Mouse (Mus musculus) 3134 (cell line): ENCODE data around the gene Hcrt.

ENCODE experiments used
- DNase-seq: peaks from one replicate; pipeline ENCODE4 v3.0.0-alpha.2; 2011; ENCODE audit warnings: low spot score; ENCODE audit not compliant: insufficient read length; ENCODE audit errors: extremely low read depth

The Hcrt gene

GRCm38 (mm10) chr11:100713174-100713573 is 49.6 kb downstream of the Hcrt start:
- DNase-seq, result no peak

- DNase-seq, result peak; percentile 85
Measured at GRCm38 (mm10) chr11:100711783-100712615, 50.7 kb downstream of the Hcrt start, which contains the start of gene Kat2a. Gene Kat2a, minus strand, starts transcription at chr11:100712465.
